Mouse (Mus musculus) C2C12 (cell line): Measurements from ENCODE around the gene Cenpj.

Experiments
- CEBPB ChIP-seq: IDR thresholded peaks from one replicate; pipeline ENCODE4 v1.6.1; 2011; ENCODE audit warnings: low read depth, mild to moderate bottlenecking, control low read depth, moderate library complexity
- CTCF ChIP-seq: IDR thresholded peaks from one replicate; pipeline ENCODE4 v1.5.1; 2011; ENCODE audit not compliant: control insufficient read depth, insufficient read depth, insufficient read length
- USF1 ChIP-seq: IDR thresholded peaks from one replicate; pipeline ENCODE4 v1.6.1; 2011; ENCODE audit warnings: low read depth, mild to moderate bottlenecking, control low read depth, moderate library complexity

GRCm38 (mm10) chr14:56582294-56582693 is 7.1 kb upstream of the Cenpj start:
- TF ChIP-seq USF1 (no peak), CTCF (no peak), CEBPB (no peak)
